Mouse (Mus musculus): ENCODE results near the gene Wdr47. TPM values are rescaled to one million over a fixed set of nuclear protein-coding genes. Genes with fewer than 3 reads are reported as not detected.

Wdr47 gene
- total and polyA plus RNA-seq, 3 experiments = 2.5 to 3.8 TPM; not detected in 1

DNA sequence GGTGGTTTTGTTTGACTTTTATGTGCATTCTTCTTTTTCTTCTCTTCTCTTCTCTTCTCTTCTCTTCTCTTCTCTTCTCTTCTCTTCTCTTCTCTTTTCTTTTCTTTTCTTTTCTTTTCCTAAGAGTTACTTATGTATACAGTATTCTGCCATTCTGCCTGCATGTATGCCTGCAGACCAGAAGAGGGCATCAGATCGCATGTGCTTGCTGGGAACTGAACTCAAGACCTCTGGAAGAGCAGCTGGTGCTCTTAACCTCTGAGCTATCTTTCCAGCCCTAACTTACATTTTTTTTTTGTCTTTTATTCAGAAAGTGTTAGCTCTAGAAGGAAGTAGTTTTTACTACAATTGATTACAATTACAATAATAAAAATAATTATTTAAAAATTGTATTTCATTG, 69.9 kb downstream of the Wdr47 start:
- TF ChIP-seq POLR2AphosphoS2 (IDR thresholded peaks at IDR 0.05; ENCODE audit: low read length) (no peak), SMC3 (IDR thresholded peaks at IDR 0.05; ENCODE audit: low read depth, low read length) (peak; percentile 65), MYC (IDR thresholded peaks at IDR 0.05; ENCODE audit: low read depth, low read length) (peak; percentile 64; the same call in 1 of the 2 replicates), RCOR1 (IDR thresholded peaks at IDR 0.05; ENCODE audit: low read depth, low read length) (no peak), RAD21 (IDR thresholded peaks at IDR 0.05; ENCODE audit: low read depth, low read length) (peak; percentile 46), CTCF (IDR thresholded peaks at IDR 0.05 in 2 of 3, conservative IDR thresholded peaks at IDR 0.05 in 1 of 3; ENCODE audit: control insufficient read depth in 1 of 3, insufficient read depth in 1 of 3, low read depth in 2 of 3, low read length in 3 of 3, poor library complexity in 1 of 3, severe bottlenecking in 1 of 3) (peak; percentile 40 to 67 (median 60); a peak in 5 of 6 replicates), ZC3H11A (IDR thresholded peaks at IDR 0.05; ENCODE audit: low read depth, low read length) (peak; percentile 39; the same call in 1 of the 2 replicates), E2F4 (IDR thresholded peaks at IDR 0.05; ENCODE audit: borderline replicate concordance, low read depth, low read length) (no peak)
- H3K27me3 ChIP-seq (ENCODE audit: control insufficient read depth in 1 of 2, insufficient read depth in 2 of 2, low read length in 2 of 2) = no peaks in the 10 kb centered on the region
- no peak overlapping the region for H3K27ac ChIP-seq (ENCODE audit: control insufficient read depth, low read depth, low read length)
- peak; percentile 64 for DNase-seq (ENCODE audit: low read depth, low spot score)
- no peak overlapping the region for H3K9ac ChIP-seq (ENCODE audit: control insufficient read depth, low read depth, low read length, poor library complexity, severe bottlenecking)
- H3K4me3 ChIP-seq (ENCODE audit: control insufficient read depth in 1 of 2, insufficient read depth in 1 of 2, low read depth in 2 of 2, low read length in 2 of 2) = no peak overlapping the region
- peaks cover 0 to 16% of the 10 kb centered on the region in 2 experiments; a peak in 2 of 4 replicates for H3K36me3 ChIP-seq (ENCODE audit: control insufficient read depth in 1 of 2, insufficient read depth in 2 of 2, low read length in 2 of 2)
- peaks cover 1% of the 10 kb centered on the region; the same call in 1 of the 2 replicates for H3K79me2 ChIP-seq (ENCODE audit: control insufficient read depth, insufficient read depth, low read length, poor library complexity)
- H3K4me1 ChIP-seq (ENCODE audit: control insufficient read depth in 1 of 2, insufficient read depth in 2 of 2, low read length in 2 of 2) = no peaks in the 10 kb centered on the region
- no peaks in the 10 kb centered on the region for H3K9me3 ChIP-seq (replicated peaks; ENCODE audit: insufficient read depth, low read length)

DNA sequence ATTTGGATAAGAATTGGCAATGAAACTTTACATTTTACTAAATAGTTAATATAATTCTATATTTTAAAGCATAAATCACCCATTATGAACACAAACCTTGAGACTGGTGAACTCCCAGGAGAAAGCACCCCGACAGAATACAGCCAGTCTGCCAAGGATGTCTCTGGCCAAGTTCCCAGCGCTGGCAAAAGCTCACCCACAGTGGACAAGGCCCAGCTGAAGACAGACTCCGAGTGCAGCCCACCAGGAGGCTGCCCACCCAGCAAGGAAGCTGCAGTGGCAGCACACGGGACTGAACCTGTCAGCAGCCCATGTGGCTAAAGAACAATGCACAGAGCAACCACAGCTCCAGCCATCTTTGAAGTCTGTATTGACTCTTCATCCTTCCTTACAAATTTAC, 85.5 kb downstream of the Wdr47 start:
- no peak overlapping the region for H3K27ac ChIP-seq (ENCODE audit: control insufficient read depth, low read depth, low read length)
- no peaks in the 10 kb centered on the region for H3K9me3 ChIP-seq (replicated peaks; ENCODE audit: insufficient read depth, low read length)
- H3K36me3 ChIP-seq (ENCODE audit: control insufficient read depth in 1 of 2, insufficient read depth in 2 of 2, low read length in 2 of 2) = peaks cover 0 to 42% of the 10 kb centered on the region in 2 experiments; a peak in 2 of 4 replicates
- DNase-seq (ENCODE audit: low read depth, low spot score) = no peak
- no peaks in the 10 kb centered on the region for H3K27me3 ChIP-seq (ENCODE audit: control insufficient read depth in 1 of 2, insufficient read depth in 2 of 2, low read length in 2 of 2)
- no peaks in the 10 kb centered on the region for H3K4me1 ChIP-seq (ENCODE audit: control insufficient read depth in 1 of 2, insufficient read depth in 2 of 2, low read length in 2 of 2)
- TF ChIP-seq GATA1 (IDR thresholded peaks at IDR 0.05; ENCODE audit: low read depth, low read length) = no peak
- no peak for TF ChIP-seq MYB (IDR thresholded peaks at IDR 0.05; ENCODE audit: low read depth, low read length)
- TF ChIP-seq MAZ (IDR thresholded peaks at IDR 0.05; ENCODE audit: low read depth, low read length) = no peak
- no peak for TF ChIP-seq NRF1 (IDR thresholded peaks at IDR 0.05; ENCODE audit: insufficient read depth, low read depth, low read length, poor library complexity, severe bottlenecking)
- TF ChIP-seq CHD1 (IDR thresholded peaks at IDR 0.05; ENCODE audit: low read depth, low read length) = no peak
- TF ChIP-seq POLR2AphosphoS5 (IDR thresholded peaks at IDR 0.05; ENCODE audit: borderline replicate concordance, low read depth, low read length) = no peak
- no peak for TF ChIP-seq ZC3H11A (IDR thresholded peaks at IDR 0.05; ENCODE audit: low read depth, low read length)
- no peak for TF ChIP-seq BHLHE40 (IDR thresholded peaks at IDR 0.05; ENCODE audit: borderline replicate concordance, low read depth, low read length)
- TF ChIP-seq ZNF384 (IDR thresholded peaks at IDR 0.05; ENCODE audit: low read depth, low read length) = no peak
- TF ChIP-seq ZKSCAN1 (IDR thresholded peaks at IDR 0.05; ENCODE audit: low read depth, low read length) = no peak
- no peak for TF ChIP-seq USF1 (IDR thresholded peaks at IDR 0.05; ENCODE audit: low read depth, low read length)
- no peak for TF ChIP-seq RAD21 (IDR thresholded peaks at IDR 0.05; ENCODE audit: low read depth, low read length)
- TF ChIP-seq HCFC1 (IDR thresholded peaks at IDR 0.05; ENCODE audit: low read depth, low read length) = no peak
- no peak for TF ChIP-seq TAL1 (IDR thresholded peaks at IDR 0.05; ENCODE audit: low read length)
- TF ChIP-seq MEF2A (IDR thresholded peaks at IDR 0.05; ENCODE audit: extremely low read depth, insufficient replicate concordance, low read depth, low read length, poor library complexity, severe bottlenecking) = no peak
- TF ChIP-seq UBTF (IDR thresholded peaks at IDR 0.05; ENCODE audit: borderline replicate concordance, insufficient read depth, low read depth, low read length) = no peak
- H3K79me2 ChIP-seq (ENCODE audit: control insufficient read depth, insufficient read depth, low read length, poor library complexity) = no peaks in the 10 kb centered on the region
- H3K9ac ChIP-seq (ENCODE audit: control insufficient read depth, low read depth, low read length, poor library complexity, severe bottlenecking) = no peak overlapping the region
- H3K4me3 ChIP-seq (ENCODE audit: control insufficient read depth in 1 of 2, insufficient read depth in 1 of 2, low read depth in 2 of 2, low read length in 2 of 2) = no peak overlapping the region

Measured in MEL (cell line).